Mouse (Mus musculus) intestine, embryonic 15.5 days (tissue): ENCODE results near the gene Acer2. TPM values are rescaled to one million over a fixed set of nuclear protein-coding genes. Genes with fewer than 3 reads are reported as not detected.
"Not testable (repeated sequence)": the region's sequence is repeated elsewhere in the genome, so short reads cannot be mapped to it uniquely, and the experiment has no call there.

Source experiments
- ATAC-seq: fragments of 200-750 bp; cut with Nextera tagmentation; 2 replicates; pipeline ENCODE4 v1.8.0; 2017; ENCODE audit warnings: moderate TSS enrichment, moderate library complexity
- H3K27ac ChIP-seq: fragments of 300-500 bp; sonication (generic); 2 replicates; pipeline ENCODE4 v1.5.1; 2015; ENCODE audit warnings: mild to moderate bottlenecking, inconsistent platforms
- H3K27me3 ChIP-seq: fragments of 300-500 bp; sonication (generic); replicated peaks from 2 replicates; pipeline ENCODE4 v1.6.1; 2015; ENCODE audit warnings: inconsistent platforms
- H3K36me3 ChIP-seq: fragments of 300-500 bp; sonication (generic); 2 replicates; pipeline ENCODE4 v1.6.1; 2015; ENCODE audit warnings: inconsistent platforms
- H3K4me1 ChIP-seq: fragments of 300-500 bp; sonication (generic); replicated peaks from 2 replicates; pipeline ENCODE4 v1.6.1; 2015; ENCODE audit warnings: inconsistent platforms
- H3K4me2 ChIP-seq: fragments of 300-500 bp; sonication (generic); replicated peaks from 2 replicates; pipeline ENCODE4 v1.6.1; 2015; ENCODE audit warnings: mild to moderate bottlenecking, inconsistent platforms
- H3K4me3 ChIP-seq: fragments of 300-500 bp; sonication (generic); replicated peaks from 2 replicates; pipeline ENCODE4 v1.5.1; 2015; ENCODE audit warnings: inconsistent platforms
- H3K9ac ChIP-seq: fragments of 300-500 bp; sonication (generic); 2 replicates; pipeline ENCODE4 v1.6.1; 2015; ENCODE audit warnings: inconsistent platforms
- H3K9me3 ChIP-seq: fragments of 300-500 bp; sonication (generic); 2 replicates; pipeline ENCODE4 v1.6.1; 2016; ENCODE audit warnings: inconsistent platforms
- WGBS: fragments of 180-500 bp; shearing (Covaris S2); methylation state at CpG from one replicate; pipeline ENCODE4 v1.1.7; 2015; 5-methylcytosine and 5-hydroxymethylcytosine counted together
- polyA plus RNA-seq: library from polyadenylated mRNA; unstranded; fragments of >200 nt; fragmentation: Nextera tagmentation; extraction: Ambion mirVana; gene quantifications from 2 replicates; pipeline ENCODE4 v1.2.1, GENCODE M21; 2015

Acer2 gene
- 23.1 and 26.5 TPM in 2 replicates for polyA plus RNA-seq

DNA sequence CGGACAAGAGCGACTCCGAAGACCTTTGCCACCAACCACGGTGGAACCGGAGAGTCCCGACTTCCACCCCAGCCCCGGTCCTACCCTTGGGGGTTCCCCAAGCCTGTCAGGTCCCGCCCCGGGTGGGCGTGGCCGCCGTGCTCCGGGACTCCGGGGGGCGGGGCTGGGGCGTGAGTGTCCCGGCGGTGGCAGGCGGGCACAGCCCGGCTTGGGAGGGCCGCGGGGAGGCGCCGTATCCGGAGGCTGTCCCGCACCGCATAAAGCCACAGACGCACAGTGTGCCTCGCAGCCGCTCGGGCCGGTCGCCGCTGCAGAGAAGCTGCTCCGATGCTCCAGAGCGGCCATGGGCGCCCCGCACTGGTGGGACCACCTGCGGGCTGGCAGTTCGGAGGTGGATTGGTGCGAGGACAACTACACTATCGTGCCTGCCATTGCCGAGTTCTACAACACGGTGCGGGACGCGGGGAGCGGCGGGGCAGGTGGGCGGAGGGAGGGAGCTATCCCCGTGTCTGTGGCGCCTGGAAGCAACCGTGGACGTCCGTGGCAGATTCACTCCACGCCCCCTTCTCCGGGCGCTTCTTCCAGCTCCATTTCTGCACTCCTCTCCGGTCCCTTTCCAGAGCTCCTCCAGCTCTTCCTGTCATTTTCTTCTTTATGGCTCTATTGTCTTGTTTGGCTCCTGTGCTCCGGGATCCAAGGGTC lies at the start of gene Acer2:
Gene Acer2 (plus strand): TSS at position 251 of the 702 bp plus-strand sequence.
- H3K9me3 ChIP-seq: no peaks in the 10 kb centered on the region
- no peak within 1 kb of the TSS for H3K27ac ChIP-seq
- no peaks in the 10 kb centered on the region for H3K36me3 ChIP-seq
- H3K4me3 ChIP-seq: peak within 1 kb of the TSS; percentile 71
- peak within 1 kb of the TSS; percentile 57 for H3K9ac ChIP-seq
- H3K4me2 ChIP-seq: peak within 1 kb of the TSS; percentile 98
- 0 out of 2 replicates have a peak, but pooled peaks cover 5% of the 10 kb centered on the region for H3K4me1 ChIP-seq
- no peaks in the 10 kb centered on the region for H3K27me3 ChIP-seq
- ATAC-seq: peak; percentile 97
- WGBS: under 1% methylated on average over 60 of the region's 60 CpGs

GRCm38 (mm10) chr4:86825143-86825542 lies 49.1 kb upstream of the Acer2 start:
- Histone ChIP-seq H3K27ac (no peak overlapping the region), H3K4me2 (no peak overlapping the region), H3K4me3 (no peak overlapping the region), H3K27me3 (no peaks in the 10 kb centered on the region), H3K9me3 (no peaks in the 10 kb centered on the region), H3K36me3 (peaks cover 16% of the 10 kb centered on the region; the same call in 1 of the 2 replicates), H3K4me1 (no peaks in the 10 kb centered on the region), H3K9ac (no peak overlapping the region)
- no peak for ATAC-seq
- WGBS: 91% methylated on average over 7 of the region's 7 CpGs

DNA sequence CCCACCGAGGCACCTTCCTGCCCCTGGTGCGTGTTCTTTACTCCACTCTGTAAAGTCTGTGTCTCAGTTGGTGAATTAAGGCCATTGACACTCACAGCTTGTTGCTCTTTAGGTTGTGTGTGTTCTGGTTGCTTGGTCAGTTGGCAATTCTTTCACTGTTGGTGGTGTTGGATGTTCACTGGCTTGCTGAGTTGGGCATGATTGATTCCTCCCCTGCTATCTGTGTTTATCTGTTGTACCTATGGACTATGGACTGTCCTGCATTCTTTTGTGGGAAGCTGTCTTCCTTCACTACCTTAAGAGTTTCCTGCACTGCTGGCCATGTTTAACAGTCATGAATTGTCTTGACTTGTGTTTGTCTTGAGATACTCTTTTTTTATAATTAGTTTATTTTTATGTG lies 42.3 kb upstream of the Acer2 start:
- Histone ChIP-seq H3K9ac (no peak overlapping the region), H3K4me3 (no peak overlapping the region), H3K27me3 (no peaks in the 10 kb centered on the region), H3K36me3 (0 out of 2 replicates have a peak, but pooled peaks cover 5% of the 10 kb centered on the region), H3K27ac (no peak overlapping the region), H3K4me1 (no peaks in the 10 kb centered on the region), H3K9me3 (no peaks in the 10 kb centered on the region), H3K4me2 (no peak overlapping the region)
- ATAC-seq: peak; percentile 58; the same call in 1 of the 2 replicates
- 88% methylated on average over 2 of the region's 2 CpGs for WGBS

- H3K36me3 ChIP-seq: peaks cover 10% of the 10 kb centered on the region; the same call in 1 of the 2 replicates
- 94% methylated on average over 2 of the region's 2 CpGs for WGBS
- not testable (repeated sequence) for H3K4me2 ChIP-seq, H3K27me3 ChIP-seq, H3K9ac ChIP-seq, ATAC-seq, H3K27ac ChIP-seq, H3K4me3 ChIP-seq, H3K4me1 ChIP-seq, H3K9me3 ChIP-seq
Observed at GRCm38 (mm10) chr4:86841141-86841540, 33.1 kb upstream of the Acer2 start.

GRCm38 (mm10) chr4:86845384-86845783 lies 28.8 kb upstream of the Acer2 start:
- peaks cover 6% of the 10 kb centered on the region for H3K36me3 ChIP-seq
- no peak for ATAC-seq
- WGBS: 98% methylated on average over 3 of the region's 3 CpGs

GRCm38 (mm10) chr4:86847246-86847645 lies 26.9 kb upstream of the Acer2 start:
- WGBS: 65% methylated on average over 2 of the region's 2 CpGs
- Histone ChIP-seq H3K4me2 (no peak overlapping the region), H3K9me3 (no peaks in the 10 kb centered on the region), H3K9ac (no peak overlapping the region), H3K36me3 (peaks cover 6% of the 10 kb centered on the region), H3K27ac (no peak overlapping the region), H3K4me1 (no peaks in the 10 kb centered on the region), H3K27me3 (no peaks in the 10 kb centered on the region), H3K4me3 (no peak overlapping the region)
- ATAC-seq: peak; percentile 74

More at GRCm38 (mm10) chr4:86845384-86845783, 28.8 kb upstream of the Acer2 start:
- Histone ChIP-seq H3K4me3 (no peak overlapping the region), H3K27ac (no peak overlapping the region), H3K9ac (no peak overlapping the region), H3K27me3 (no peaks in the 10 kb centered on the region), H3K4me2 (no peak overlapping the region), H3K4me1 (no peaks in the 10 kb centered on the region), H3K9me3 (no peaks in the 10 kb centered on the region)

DNA sequence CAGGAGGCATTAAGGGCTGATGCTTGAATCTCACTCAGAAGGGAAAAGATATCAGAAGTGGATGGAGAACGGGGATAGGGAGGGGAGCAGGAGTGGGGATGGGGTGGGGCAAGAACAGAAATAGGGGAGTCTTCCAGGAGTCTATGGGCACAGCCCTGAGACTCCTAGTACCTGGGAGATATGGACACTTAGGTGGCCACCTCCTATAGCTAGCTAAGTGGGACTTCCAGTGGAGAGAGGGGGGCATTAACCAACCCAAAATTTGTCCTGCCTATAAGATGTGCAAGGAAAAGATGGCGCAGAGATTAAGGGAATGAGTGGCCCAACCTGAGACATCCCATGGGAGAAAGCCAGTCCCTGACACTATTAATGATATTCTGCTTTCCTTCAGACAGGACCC lies 22.9 kb upstream of the Acer2 start:
- no peak overlapping the region for H3K4me3 ChIP-seq
- 80% methylated on average over 2 of the region's 2 CpGs for WGBS
- H3K9me3 ChIP-seq: no peaks in the 10 kb centered on the region
- no peak overlapping the region for H3K27ac ChIP-seq
- no peak overlapping the region for H3K9ac ChIP-seq
- no peak overlapping the region for H3K4me2 ChIP-seq
- no peaks in the 10 kb centered on the region for H3K4me1 ChIP-seq
- H3K36me3 ChIP-seq: peaks cover 5% of the 10 kb centered on the region
- no peak for ATAC-seq
- no peaks in the 10 kb centered on the region for H3K27me3 ChIP-seq

GRCm38 (mm10) chr4:86852018-86852417 lies 22.2 kb upstream of the Acer2 start:
- Histone ChIP-seq H3K4me2 (no peak overlapping the region), H3K27ac (no peak overlapping the region), H3K4me1 (no peaks in the 10 kb centered on the region), H3K4me3 (no peak overlapping the region), H3K9me3 (no peaks in the 10 kb centered on the region), H3K36me3 (peaks cover 5% of the 10 kb centered on the region; the same call in 1 of the 2 replicates), H3K9ac (no peak overlapping the region), H3K27me3 (no peaks in the 10 kb centered on the region)
- ATAC-seq: no peak
- WGBS: 54% methylated on average over 3 of the region's 3 CpGs

- Histone ChIP-seq H3K27ac (no peak overlapping the region), H3K36me3 (peaks cover 5% of the 10 kb centered on the region; the same call in 1 of the 2 replicates), H3K4me3 (no peak overlapping the region), H3K9me3 (no peaks in the 10 kb centered on the region), H3K4me2 (no peak overlapping the region), H3K4me1 (no peaks in the 10 kb centered on the region), H3K27me3 (no peaks in the 10 kb centered on the region), H3K9ac (no peak overlapping the region)
- 84% methylated on average over 4 of the region's 4 CpGs for WGBS
- no peak for ATAC-seq
Observed at GRCm38 (mm10) chr4:86852813-86853590, 21.2 kb upstream of the Acer2 start.

DNA sequence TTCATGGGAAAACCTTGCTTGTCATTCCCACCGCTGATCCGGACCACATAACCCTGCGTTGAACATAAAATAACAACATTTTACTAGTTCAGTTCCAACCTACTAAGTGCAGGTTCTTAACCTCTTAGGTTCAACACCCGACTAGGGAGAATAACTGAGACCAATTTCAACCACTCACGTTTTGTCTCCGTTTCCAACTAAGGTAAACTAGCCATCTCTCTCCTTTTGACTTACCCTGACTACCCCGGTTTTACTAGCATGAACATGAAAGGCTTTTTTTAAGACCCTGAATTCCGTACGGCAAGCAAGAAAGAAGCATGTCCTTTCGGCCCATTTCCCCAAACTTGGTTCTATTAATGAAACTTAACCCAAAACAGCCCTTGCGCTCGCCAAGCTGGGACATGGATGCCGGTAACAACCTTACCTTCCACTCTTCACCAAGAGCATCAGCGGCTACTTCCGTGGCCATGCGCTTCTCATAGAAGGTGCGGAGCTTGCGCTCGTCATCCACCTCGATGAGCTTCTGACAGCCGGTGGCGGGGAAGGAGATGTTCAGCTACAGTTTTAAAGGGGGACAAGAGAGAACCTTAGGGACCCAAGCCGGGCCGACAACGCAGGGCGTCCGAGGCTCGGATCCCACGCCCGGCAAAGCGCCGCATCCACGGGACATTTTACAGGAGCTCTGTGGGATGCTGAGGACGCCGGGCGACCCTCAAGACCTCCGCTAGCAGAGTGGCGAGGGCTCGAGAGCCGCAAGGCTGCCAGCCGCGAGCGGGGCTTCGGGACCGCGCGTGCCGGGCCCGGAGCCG lies 17.7 kb upstream of the Acer2 start:
- no peaks in the 10 kb centered on the region for H3K27me3 ChIP-seq
- H3K9ac ChIP-seq: peak overlapping the region; percentile 97
- H3K36me3 ChIP-seq: peaks cover 5% of the 10 kb centered on the region; the same call in 1 of the 2 replicates
- peak overlapping the region; percentile 76 for H3K4me3 ChIP-seq
- H3K4me2 ChIP-seq: peak overlapping the region; percentile 86
- no peaks in the 10 kb centered on the region for H3K4me1 ChIP-seq
- H3K9me3 ChIP-seq: no peaks in the 10 kb centered on the region
- H3K27ac ChIP-seq: peak overlapping the region; percentile 94
- ATAC-seq: no peak; the same call in 1 of the 2 replicates
- under 1% methylated on average over 50 of the region's 50 CpGs for WGBS

GRCm38 (mm10) chr4:86857113-86858069 lies 16.8 kb upstream of the Acer2 start, which contains the start of gene Rps6:
Rps6 (minus strand) TSS chr4:86857412.
- WGBS: under 1% methylated on average over 68 of the region's 68 CpGs
- Histone ChIP-seq H3K27me3 (no peaks in the 10 kb centered on the region), H3K4me1 (no peaks in the 10 kb centered on the region), H3K9ac (peak within 1 kb of the TSS; percentile 97), H3K36me3 (peaks cover 5% of the 10 kb centered on the region; the same call in 1 of the 2 replicates), H3K9me3 (no peaks in the 10 kb centered on the region), H3K27ac (peak within 1 kb of the TSS; percentile 94), H3K4me3 (peak within 1 kb of the TSS; percentile 76), H3K4me2 (peak within 1 kb of the TSS; percentile 86)
- ATAC-seq: peak; percentile 98
